Mouse (Mus musculus) midbrain, embryonic 13.5 days (tissue): ENCODE measurements around the gene Plxnb2. TPM values are rescaled to one million over a fixed set of nuclear protein-coding genes. Genes with fewer than 3 reads are reported as not detected.

Experiments
- ATAC-seq: fragments of 200-750 bp; cut with Nextera tagmentation; 2 replicates; pipeline ENCODE4 v1.8.0; 2017; ENCODE audit warnings: mild to moderate bottlenecking, moderate TSS enrichment, moderate library complexity
- H3K27ac ChIP-seq: fragments of 300-500 bp; sonication (generic); 2 replicates; pipeline ENCODE4 v1.5.1; 2015; ENCODE audit warnings: inconsistent platforms, mild to moderate bottlenecking, moderate library complexity
- H3K27me3 ChIP-seq: fragments of 300-500 bp; sonication (generic); 2 replicates; pipeline ENCODE4 v1.6.1; 2015; ENCODE audit warnings: mild to moderate bottlenecking, inconsistent platforms
- H3K36me3 ChIP-seq: fragments of 300-500 bp; sonication (generic); 2 replicates; pipeline ENCODE4 v1.6.1; 2015; ENCODE audit warnings: mild to moderate bottlenecking, inconsistent platforms
- H3K4me1 ChIP-seq: fragments of 300-500 bp; sonication (generic); replicated peaks from 2 replicates; pipeline ENCODE4 v1.6.1; 2015; ENCODE audit warnings: inconsistent platforms
- H3K4me2 ChIP-seq: fragments of 300-500 bp; sonication (generic); replicated peaks from 2 replicates; pipeline ENCODE4 v1.6.1; 2015; ENCODE audit warnings: moderate library complexity, mild to moderate bottlenecking, inconsistent platforms
- H3K4me3 ChIP-seq: fragments of 300-500 bp; sonication (generic); replicated peaks from 2 replicates; pipeline ENCODE4 v1.5.1; 2015; ENCODE audit warnings: mild to moderate bottlenecking, inconsistent platforms
- H3K9ac ChIP-seq: fragments of 300-500 bp; sonication (generic); replicated peaks from 2 replicates; pipeline ENCODE4 v1.6.1; 2015; ENCODE audit warnings: mild to moderate bottlenecking, inconsistent platforms
- H3K9me3 ChIP-seq: fragments of 300-500 bp; sonication (generic); 2 replicates; pipeline ENCODE4 v1.6.1; 2016; ENCODE audit warnings: mild to moderate bottlenecking, inconsistent platforms
- WGBS: fragments of 180-500 bp; shearing (Covaris S2); methylation state at CpG from one replicate; pipeline ENCODE4 v1.1.7; 2015; 5-methylcytosine and 5-hydroxymethylcytosine counted together
- polyA plus RNA-seq: library from polyadenylated mRNA; unstranded; fragments of >200 nt; fragmentation: Nextera tagmentation; extraction: Ambion mirVana; gene quantifications from 2 replicates; pipeline ENCODE4 v1.2.1, GENCODE M21; 2015

Plxnb2 gene
- polyA plus RNA-seq, 1 experiment from 2014 or later, result 115 TPM

- no peak for ATAC-seq
- WGBS, result 9% methylated on average over 16 of the region's 16 CpGs
Observed at GRCm38 (mm10) chr15:89147024-89147423, 33.6 kb downstream of the Plxnb2 start.

GRCm38 (mm10) chr15:89146537-89146936 is 34.1 kb downstream of the Plxnb2 start:
- H3K4me3 ChIP-seq, result peak overlapping the region; percentile 78
- H3K36me3 ChIP-seq, result peaks cover 39% of the 10 kb centered on the region
- H3K9ac ChIP-seq, result peak overlapping the region; percentile 94
- H3K4me1 ChIP-seq, result peaks cover 41% of the 10 kb centered on the region
- ATAC-seq, result peak; percentile 28
- peak overlapping the region; percentile 81 for H3K4me2 ChIP-seq
- peaks cover 12% of the 10 kb centered on the region; the same call in 1 of the 2 replicates for H3K27me3 ChIP-seq
- H3K27ac ChIP-seq, result peak overlapping the region; percentile 92
- 3% methylated on average over 27 of the region's 27 CpGs for WGBS
- no peaks in the 10 kb centered on the region for H3K9me3 ChIP-seq

More at GRCm38 (mm10) chr15:89147024-89147423, 33.6 kb downstream of the Plxnb2 start:
- peak overlapping the region; percentile 92 for H3K27ac ChIP-seq
- peak overlapping the region; percentile 94 for H3K9ac ChIP-seq
- peak overlapping the region; percentile 81 for H3K4me2 ChIP-seq
- 0 out of 2 replicates have a peak, but pooled peaks cover 11% of the 10 kb centered on the region for H3K27me3 ChIP-seq
- H3K4me3 ChIP-seq, result peak overlapping the region; percentile 78
- no peaks in the 10 kb centered on the region for H3K9me3 ChIP-seq
- H3K4me1 ChIP-seq, result peaks cover 43% of the 10 kb centered on the region
- peaks cover 39% of the 10 kb centered on the region for H3K36me3 ChIP-seq

GRCm38 (mm10) chr15:89145813-89146350 is 34.7 kb downstream of the Plxnb2 start:
- Histone ChIP-seq H3K9ac (no peak overlapping the region), H3K4me1 (peaks cover 46% of the 10 kb centered on the region), H3K36me3 (peaks cover 39% of the 10 kb centered on the region), H3K27ac (no peak overlapping the region), H3K4me2 (peak overlapping the region; percentile 81), H3K27me3 (peaks cover 15% of the 10 kb centered on the region; the same call in 1 of the 2 replicates), H3K4me3 (peak overlapping the region; percentile 78), H3K9me3 (no peaks in the 10 kb centered on the region)
- ATAC-seq, result no peak
- WGBS, result 85% methylated on average over 24 of the region's 24 CpGs

GRCm38 (mm10) chr15:89144965-89145364 is 35.6 kb downstream of the Plxnb2 start:
- Histone ChIP-seq H3K27me3 (peaks cover 15% of the 10 kb centered on the region; the same call in 1 of the 2 replicates), H3K9me3 (no peaks in the 10 kb centered on the region), H3K36me3 (peaks cover 39% of the 10 kb centered on the region), H3K4me1 (peaks cover 49% of the 10 kb centered on the region), H3K4me2 (no peak overlapping the region), H3K4me3 (no peak overlapping the region), H3K9ac (no peak overlapping the region), H3K27ac (no peak overlapping the region)
- 93% methylated on average over 11 of the region's 11 CpGs for WGBS
- ATAC-seq, result no peak

- H3K9me3 ChIP-seq, result no peaks in the 10 kb centered on the region
- peaks cover 47% of the 10 kb centered on the region for H3K4me1 ChIP-seq
- H3K27ac ChIP-seq, result no peak overlapping the region
- no peak for ATAC-seq
- peaks cover 21% of the 10 kb centered on the region for H3K27me3 ChIP-seq
- no peak overlapping the region for H3K9ac ChIP-seq
- no peak overlapping the region for H3K4me2 ChIP-seq
- peaks cover 39% of the 10 kb centered on the region for H3K36me3 ChIP-seq
- H3K4me3 ChIP-seq, result no peak overlapping the region
- 86% methylated on average over 2 of the region's 2 CpGs for WGBS
Observed at GRCm38 (mm10) chr15:89143134-89143533, 37.5 kb downstream of the Plxnb2 start.

GRCm38 (mm10) chr15:89141905-89142304 is 38.7 kb downstream of the Plxnb2 start:
- Histone ChIP-seq H3K4me1 (peaks cover 40% of the 10 kb centered on the region), H3K4me2 (no peak overlapping the region), H3K4me3 (no peak overlapping the region), H3K36me3 (peaks cover 39% of the 10 kb centered on the region), H3K27ac (no peak overlapping the region), H3K9ac (no peak overlapping the region), H3K9me3 (no peaks in the 10 kb centered on the region), H3K27me3 (peaks cover 21% of the 10 kb centered on the region)
- ATAC-seq, result no peak
- WGBS, result 76% methylated on average over 4 of the region's 4 CpGs

- Histone ChIP-seq H3K4me2 (0 out of 2 replicates have a peak overlapping the region, but pooled peaks have one; percentile 91), H3K36me3 (peaks cover 39% of the 10 kb centered on the region), H3K9me3 (no peaks in the 10 kb centered on the region), H3K4me1 (peaks cover 35% of the 10 kb centered on the region), H3K27me3 (peaks cover 21% of the 10 kb centered on the region), H3K4me3 (no peak overlapping the region), H3K9ac (no peak overlapping the region), H3K27ac (no peak overlapping the region)
- ATAC-seq, result no peak
- 29% methylated on average over 5 of the region's 5 CpGs for WGBS
Observed at GRCm38 (mm10) chr15:89141443-89141842, 39.1 kb downstream of the Plxnb2 start.

- Histone ChIP-seq H3K4me1 (peaks cover 28% of the 10 kb centered on the region), H3K9ac (peak within 1 kb of the TSS; percentile 66), H3K4me3 (peak within 1 kb of the TSS; percentile 47), H3K36me3 (peaks cover 35% of the 10 kb centered on the region), H3K4me2 (peak within 1 kb of the TSS; percentile 91), H3K27ac (no peak within 1 kb of the TSS), H3K27me3 (peaks cover 17% of the 10 kb centered on the region), H3K9me3 (no peaks in the 10 kb centered on the region)
- WGBS, result 2% methylated on average over 21 of the region's 21 CpGs
- peak; percentile 66 for ATAC-seq
Observed at GRCm38 (mm10) chr15:89140659-89141252, 39.8 kb downstream of the Plxnb2 start, which contains the start of gene Mapk12. Gene Mapk12, minus strand, starts transcription at chr15:89140703.

GRCm38 (mm10) chr15:89140048-89140658 is 40.4 kb downstream of the Plxnb2 start:
- Histone ChIP-seq H3K27ac (no peak overlapping the region), H3K4me1 (peaks cover 26% of the 10 kb centered on the region), H3K36me3 (peaks cover 29% of the 10 kb centered on the region), H3K4me2 (peak overlapping the region; percentile 91), H3K4me3 (peak overlapping the region; percentile 47), H3K9me3 (no peaks in the 10 kb centered on the region), H3K27me3 (peaks cover 15% of the 10 kb centered on the region), H3K9ac (peak overlapping the region; percentile 66)
- WGBS, result under 1% methylated on average over 53 of the region's 53 CpGs
- ATAC-seq, result peak; percentile 59

GRCm38 (mm10) chr15:89138531-89138930 is 42.1 kb downstream of the Plxnb2 start:
- Histone ChIP-seq H3K4me2 (no peak overlapping the region), H3K9ac (no peak overlapping the region), H3K9me3 (no peaks in the 10 kb centered on the region), H3K27me3 (peaks cover 15% of the 10 kb centered on the region), H3K27ac (no peak overlapping the region), H3K4me3 (no peak overlapping the region), H3K36me3 (peaks cover 13% of the 10 kb centered on the region), H3K4me1 (peaks cover 26% of the 10 kb centered on the region)
- WGBS, result 97% methylated on average over 6 of the region's 6 CpGs
- ATAC-seq, result no peak

GRCm38 (mm10) chr15:89138046-89138405 is 42.6 kb downstream of the Plxnb2 start:
- H3K4me1 ChIP-seq, result peaks cover 26% of the 10 kb centered on the region
- peaks cover 8% of the 10 kb centered on the region for H3K36me3 ChIP-seq
- H3K9ac ChIP-seq, result no peak overlapping the region
- WGBS, result 84% methylated on average over 7 of the region's 7 CpGs
- H3K4me3 ChIP-seq, result no peak overlapping the region
- peaks cover 15% of the 10 kb centered on the region for H3K27me3 ChIP-seq
- H3K27ac ChIP-seq, result no peak overlapping the region
- H3K4me2 ChIP-seq, result no peak overlapping the region
- no peak for ATAC-seq
- no peaks in the 10 kb centered on the region for H3K9me3 ChIP-seq

- no peak for ATAC-seq
- WGBS, result 78% methylated on average over 11 of the region's 11 CpGs
- Histone ChIP-seq H3K27me3 (peaks cover 14% of the 10 kb centered on the region), H3K9me3 (no peaks in the 10 kb centered on the region), H3K36me3 (peaks cover 3% of the 10 kb centered on the region), H3K4me1 (peaks cover 26% of the 10 kb centered on the region), H3K27ac (no peak overlapping the region), H3K9ac (no peak overlapping the region), H3K4me3 (no peak overlapping the region), H3K4me2 (no peak overlapping the region)
Observed at GRCm38 (mm10) chr15:89137378-89138045, 43.1 kb downstream of the Plxnb2 start.
